Mouse (Mus musculus) embryonic fibroblast, embryonic 13.5 days (primary cell): ENCODE measurements around the gene Shisal1. TPM values are rescaled to one million over a fixed set of nuclear protein-coding genes. Genes with fewer than 3 reads are reported as not detected.

ENCODE experiments used
- H3K27ac ChIP-seq: 2 replicates; pipeline ENCODE4 v1.5.1; 2012; ENCODE audit warnings: low read length, control low read depth, inconsistent platforms; ENCODE audit not compliant: insufficient read depth
- H3K4me1 ChIP-seq: 2 replicates; pipeline ENCODE4 v1.6.1; 2011; ENCODE audit warnings: low read length; ENCODE audit not compliant: control insufficient read depth, insufficient read depth
- H3K4me3 ChIP-seq: 2 replicates; pipeline ENCODE4 v1.5.1; 2011; ENCODE audit warnings: mild to moderate bottlenecking, control low read depth, low read length; ENCODE audit not compliant: insufficient read depth
- CTCF ChIP-seq: IDR thresholded peaks from 2 replicates; pipeline ENCODE4 v1.5.1; 2011; ENCODE audit warnings: mild to moderate bottlenecking, control low read depth, low read length, moderate library complexity, borderline replicate concordance; ENCODE audit not compliant: insufficient read depth
- POLR2A ChIP-seq: IDR thresholded peaks from 2 replicates; pipeline ENCODE4 v1.6.1; 2011; ENCODE audit warnings: low read depth, mild to moderate bottlenecking, control low read depth, low read length, moderate library complexity
- polyA plus RNA-seq: library from polyadenylated mRNA; stranded (reverse); fragments of >200 nt; gene quantifications from 2 replicates; pipeline ENCODE4 v1.2.4, GENCODE M21; 2011; ENCODE audit warnings: low read depth; ENCODE audit not compliant: missing spikeins, insufficient read length

The Shisal1 gene
- polyA plus RNA-seq, 1 experiment, result 0.35 TPM

- H3K4me3 ChIP-seq, result no peak overlapping the region
- TF ChIP-seq CTCF (no peak), POLR2A (no peak)
- no peak overlapping the region for H3K27ac ChIP-seq
- H3K4me1 ChIP-seq, result no peaks in the 10 kb centered on the region
These were observed 6.2 kb upstream of the Shisal1 start for GRCm38 (mm10) chr15:84453091-84453490.

- Histone ChIP-seq H3K27ac (no peak overlapping the region), H3K4me3 (no peak overlapping the region), H3K4me1 (no peaks in the 10 kb centered on the region)
- no peak for TF ChIP-seq CTCF
These were observed 3.7 kb upstream of the Shisal1 start for GRCm38 (mm10) chr15:84450441-84451183.

- H3K4me1 ChIP-seq, result no peaks in the 10 kb centered on the region
- no peak overlapping the region for H3K4me3 ChIP-seq
- no peak overlapping the region for H3K27ac ChIP-seq
- TF ChIP-seq POLR2A (no peak), CTCF (no peak)
These were observed 833 bp downstream of the Shisal1 start for GRCm38 (mm10) chr15:84445812-84446716.

- TF ChIP-seq POLR2A (no peak), CTCF (no peak)
- H3K4me1 ChIP-seq, result no peaks in the 10 kb centered on the region
- no peak overlapping the region for H3K27ac ChIP-seq
These were observed 2.7 kb downstream of the Shisal1 start for GRCm38 (mm10) chr15:84444181-84444580.

GRCm38 (mm10) chr15:84443631-84444030 lies 3.3 kb downstream of the Shisal1 start:
- H3K4me3 ChIP-seq, result no peak overlapping the region
- H3K27ac ChIP-seq, result no peak overlapping the region
- H3K4me1 ChIP-seq, result no peaks in the 10 kb centered on the region
- no peak for TF ChIP-seq CTCF
- TF ChIP-seq POLR2A, result no peak

More at GRCm38 (mm10) chr15:84444181-84444580, 2.7 kb downstream of the Shisal1 start:
- H3K4me3 ChIP-seq, result no peak overlapping the region

GRCm38 (mm10) chr15:84441682-84442315 lies 5.1 kb downstream of the Shisal1 start:
- Histone ChIP-seq H3K4me1 (no peaks in the 10 kb centered on the region), H3K4me3 (no peak overlapping the region), H3K27ac (no peak overlapping the region)
- TF ChIP-seq CTCF (no peak), POLR2A (no peak)

- Histone ChIP-seq H3K4me1 (no peaks in the 10 kb centered on the region), H3K4me3 (no peak overlapping the region), H3K27ac (no peak overlapping the region)
- TF ChIP-seq CTCF (no peak), POLR2A (no peak)
These were observed 6.1 kb downstream of the Shisal1 start for GRCm38 (mm10) chr15:84440820-84441219.

GRCm38 (mm10) chr15:84433586-84434185 lies 13.2 kb downstream of the Shisal1 start:
- H3K27ac ChIP-seq, result no peak overlapping the region
- TF ChIP-seq CTCF, result no peak
- TF ChIP-seq POLR2A, result no peak
- no peak overlapping the region for H3K4me3 ChIP-seq
- no peaks in the 10 kb centered on the region for H3K4me1 ChIP-seq

- no peak overlapping the region for H3K27ac ChIP-seq
- TF ChIP-seq POLR2A (no peak), CTCF (no peak)
- no peaks in the 10 kb centered on the region for H3K4me1 ChIP-seq
- H3K4me3 ChIP-seq, result no peak overlapping the region
These were observed 16.4 kb downstream of the Shisal1 start for GRCm38 (mm10) chr15:84430482-84430881.
